Mouse (Mus musculus) CH12.LX (cell line): ENCODE measurements around the gene Pdap1. TPM values are rescaled to one million over a fixed set of nuclear protein-coding genes. Genes with fewer than 3 reads are reported as not detected.

Experiments used
- DNase-seq: peaks from one replicate; pipeline ENCODE4 v3.0.0-alpha.2; 2013; ENCODE audit errors: extremely low read depth
- H3K27ac ChIP-seq: 2 replicates; pipeline ENCODE4 v1.5.1; 2012; ENCODE audit warnings: low read depth, mild to moderate bottlenecking, control low read depth, moderate library complexity; ENCODE audit not compliant: insufficient read depth
- H3K27me3 ChIP-seq: replicated peaks from 2 replicates; pipeline ENCODE3; 2012; ENCODE audit warnings: inconsistent platforms
- H3K36me3 ChIP-seq, 2 experiments: replicated peaks in 1 of 2; 2 replicates each; pipeline versions ENCODE3 to v1.6.1; 2012; ENCODE audit warnings: inconsistent platforms in 1 of 2, low read length in 1 of 2, mild to moderate bottlenecking in 1 of 2, mixed read lengths in 1 of 2, moderate library complexity in 1 of 2; ENCODE audit not compliant: control insufficient read depth in 1 of 2, insufficient read depth in 1 of 2
- H3K4me1 ChIP-seq, 2 experiments: 2 replicates each; pipeline ENCODE4 v1.6.1; 2012; ENCODE audit warnings: inconsistent platforms in 1 of 2, moderate library complexity in 1 of 2; ENCODE audit not compliant: insufficient read depth in 2 of 2, control insufficient read depth in 1 of 2
- H3K4me2 ChIP-seq: 2 replicates; pipeline ENCODE4 v1.6.1; 2012; ENCODE audit warnings: low read depth, mild to moderate bottlenecking, control low read depth; ENCODE audit not compliant: poor library complexity, insufficient read depth, severe bottlenecking
- H3K4me3 ChIP-seq, 3 experiments: fragments of 150-350 bp in 1 of 3; sonication (generic) in 1 of 3; replicated peaks in 1 of 3; 2 replicates each; pipeline versions ENCODE3 to v1.5.1; 2011 to 2012; ENCODE audit warnings: low read depth in 2 of 3, low read length in 2 of 3, mild to moderate bottlenecking in 2 of 3, moderate library complexity in 2 of 3, control low read depth in 1 of 3, improper control_type of control experiment in 1 of 3, inconsistent platforms in 1 of 3, mixed read lengths in 1 of 3; ENCODE audit not compliant: poor library complexity in 1 of 3
- H3K79me2 ChIP-seq: replicated peaks from 2 replicates; pipeline ENCODE4 v1.6.1; 2012; ENCODE audit warnings: mild to moderate bottlenecking, moderate library complexity; ENCODE audit not compliant: control insufficient read depth, poor library complexity, insufficient read depth, severe bottlenecking; ENCODE audit errors: extremely low read depth
- H3K9ac ChIP-seq: 2 replicates; pipeline ENCODE4 v1.6.1; 2012; ENCODE audit warnings: low read depth, mild to moderate bottlenecking, control low read depth, moderate library complexity; ENCODE audit not compliant: insufficient read depth
- H3K9me3 ChIP-seq: replicated peaks from 2 replicates; pipeline ENCODE3; 2012; ENCODE audit warnings: low read length, inconsistent platforms, mixed read lengths
- BHLHE40 ChIP-seq: IDR thresholded peaks from 2 replicates; pipeline ENCODE4 v1.6.1; 2011; ENCODE audit warnings: mild to moderate bottlenecking, low read depth, low read length, improper control_type of control experiment
- CHD1 ChIP-seq: IDR thresholded peaks from 2 replicates; pipeline ENCODE4 v1.6.1; 2012; ENCODE audit warnings: low read depth, low read length, improper control_type of control experiment, inconsistent platforms
- CHD2 ChIP-seq: IDR thresholded peaks from 2 replicates; pipeline ENCODE4 v1.6.1; 2011; ENCODE audit warnings: low read length, improper control_type of control experiment
- CTCF ChIP-seq, 2 experiments: IDR thresholded peaks in 1 of 2; conservative IDR thresholded peaks in 1 of 2; 2 replicates each; pipeline ENCODE4 v1.5.1; 2011 to 2012; ENCODE audit warnings: low read depth in 2 of 2, low read length in 2 of 2, improper control_type of control experiment in 1 of 2, inconsistent platforms in 1 of 2, mild to moderate bottlenecking in 1 of 2, moderate library complexity in 1 of 2
- E2F4 ChIP-seq: IDR thresholded peaks from 2 replicates; pipeline ENCODE4 v1.6.1; 2011; ENCODE audit warnings: low read depth, low read length, improper control_type of control experiment; ENCODE audit not compliant: insufficient replicate concordance
- ELF1 ChIP-seq: IDR thresholded peaks from 2 replicates; pipeline ENCODE4 v1.6.1; 2014; ENCODE audit warnings: low read depth, mild to moderate bottlenecking, inconsistent platforms, low read length, improper control_type of control experiment
- EP300 ChIP-seq: IDR thresholded peaks from 2 replicates; pipeline ENCODE4 v1.6.1; 2011; ENCODE audit warnings: low read length, improper control_type of control experiment
- ETS1 ChIP-seq: conservative IDR thresholded peaks from 2 replicates; pipeline ENCODE4 v1.6.1; 2012; ENCODE audit warnings: low read depth, mild to moderate bottlenecking, inconsistent platforms, low read length, improper control_type of control experiment, moderate library complexity
- GABPA ChIP-seq: IDR thresholded peaks from 2 replicates; pipeline ENCODE4 v1.6.1; 2012; ENCODE audit warnings: low read depth, low read length, improper control_type of control experiment, inconsistent platforms; ENCODE audit not compliant: insufficient replicate concordance
- HCFC1 ChIP-seq: IDR thresholded peaks from 2 replicates; pipeline ENCODE4 v1.6.1; 2012; ENCODE audit warnings: low read depth, mild to moderate bottlenecking, inconsistent platforms, low read length, improper control_type of control experiment
- IRF4 ChIP-seq: IDR thresholded peaks from 2 replicates; pipeline ENCODE4 v1.6.1; 2014; ENCODE audit warnings: low read depth, mild to moderate bottlenecking, inconsistent platforms, low read length, improper control_type of control experiment
- JUN ChIP-seq: IDR thresholded peaks from 2 replicates; pipeline ENCODE4 v1.6.1; 2011; ENCODE audit warnings: low read depth, mild to moderate bottlenecking, low read length, improper control_type of control experiment, moderate library complexity; ENCODE audit not compliant: insufficient read depth
- JUND ChIP-seq: conservative IDR thresholded peaks from 2 replicates; pipeline ENCODE4 v1.6.1; 2011; ENCODE audit warnings: low read depth, low read length, improper control_type of control experiment
- KAT2A ChIP-seq: IDR thresholded peaks from 2 replicates; pipeline ENCODE4 v1.6.1; 2012; ENCODE audit warnings: low read length, improper control_type of control experiment, inconsistent platforms; ENCODE audit not compliant: insufficient replicate concordance
- MAFK ChIP-seq: IDR thresholded peaks from 2 replicates; pipeline ENCODE4 v1.6.1; 2011; ENCODE audit warnings: low read length, improper control_type of control experiment; ENCODE audit not compliant: insufficient replicate concordance
- MAX ChIP-seq: IDR thresholded peaks from 2 replicates; pipeline ENCODE4 v1.6.1; 2011; ENCODE audit warnings: low read length, improper control_type of control experiment
- MAZ ChIP-seq: IDR thresholded peaks from 2 replicates; pipeline ENCODE4 v1.6.1; 2012; ENCODE audit warnings: low read depth, mild to moderate bottlenecking, inconsistent platforms, low read length, improper control_type of control experiment, moderate library complexity
- MEF2A ChIP-seq: IDR thresholded peaks from 2 replicates; pipeline ENCODE4 v1.6.1; 2014; ENCODE audit warnings: low read depth, mild to moderate bottlenecking, inconsistent platforms, low read length, improper control_type of control experiment, borderline replicate concordance
- MXI1 ChIP-seq: IDR thresholded peaks from 2 replicates; pipeline ENCODE4 v1.6.1; 2011; ENCODE audit warnings: mild to moderate bottlenecking, low read depth, low read length, improper control_type of control experiment
- MYC ChIP-seq: IDR thresholded peaks from 2 replicates; pipeline ENCODE4 v1.6.1; 2011; ENCODE audit warnings: low read depth, mild to moderate bottlenecking, improper control_type of control experiment, low read length
- NELFE ChIP-seq: IDR thresholded peaks from 2 replicates; pipeline ENCODE4 v1.6.1; 2011; ENCODE audit warnings: low read depth, low read length, improper control_type of control experiment
- NRF1 ChIP-seq: IDR thresholded peaks from 2 replicates; pipeline ENCODE4 v1.6.1; 2014; ENCODE audit warnings: low read depth, mild to moderate bottlenecking, inconsistent platforms, low read length, improper control_type of control experiment, moderate library complexity
- PAX5 ChIP-seq: IDR thresholded peaks from 2 replicates; pipeline ENCODE4 v1.6.1; 2012; ENCODE audit warnings: low read length, inconsistent platforms, mixed read lengths
- POLR2A ChIP-seq: IDR thresholded peaks from 2 replicates; pipeline ENCODE4 v1.6.1; 2011; ENCODE audit warnings: low read depth, mild to moderate bottlenecking, improper control_type of control experiment, low read length
- POLR2AphosphoS2 ChIP-seq: IDR thresholded peaks from 2 replicates; pipeline ENCODE4 v1.6.1; 2011; ENCODE audit warnings: low read depth, low read length, improper control_type of control experiment
- RAD21 ChIP-seq: IDR thresholded peaks from 2 replicates; pipeline ENCODE4 v1.6.1; 2011; ENCODE audit warnings: low read depth, mild to moderate bottlenecking, low read length, improper control_type of control experiment, moderate library complexity
- RCOR1 ChIP-seq: conservative IDR thresholded peaks from 2 replicates; pipeline ENCODE4 v1.6.1; 2012; ENCODE audit warnings: low read depth, mild to moderate bottlenecking, inconsistent platforms, low read length, improper control_type of control experiment
- SIN3A ChIP-seq: IDR thresholded peaks from 2 replicates; pipeline ENCODE4 v1.6.1; 2012; ENCODE audit warnings: low read length, improper control_type of control experiment, inconsistent platforms
- SMC3 ChIP-seq: IDR thresholded peaks from 2 replicates; pipeline ENCODE4 v1.6.1; 2011; ENCODE audit warnings: low read depth, low read length, improper control_type of control experiment
- TBP ChIP-seq: conservative IDR thresholded peaks from 2 replicates; pipeline ENCODE4 v1.6.1; 2011; ENCODE audit warnings: low read depth, low read length, improper control_type of control experiment
- TCF12 ChIP-seq: IDR thresholded peaks from 2 replicates; pipeline ENCODE4 v1.6.1; 2014; ENCODE audit warnings: low read depth, mild to moderate bottlenecking, inconsistent platforms, low read length, improper control_type of control experiment
- UBTF ChIP-seq: IDR thresholded peaks from 2 replicates; pipeline ENCODE4 v1.6.1; 2012; ENCODE audit warnings: low read depth, mild to moderate bottlenecking, inconsistent platforms, low read length, improper control_type of control experiment, moderate library complexity
- USF1 ChIP-seq: IDR thresholded peaks from 2 replicates; pipeline ENCODE4 v1.6.1; 2014; ENCODE audit warnings: low read depth, mild to moderate bottlenecking, inconsistent platforms, low read length, improper control_type of control experiment
- USF2 ChIP-seq: conservative IDR thresholded peaks from 2 replicates; pipeline ENCODE4 v1.6.1; 2011; ENCODE audit warnings: low read depth, low read length, improper control_type of control experiment
- ZC3H11A ChIP-seq: IDR thresholded peaks from 2 replicates; pipeline ENCODE4 v1.6.1; 2012; ENCODE audit warnings: low read depth, mild to moderate bottlenecking, inconsistent platforms, low read length, improper control_type of control experiment
- ZKSCAN1 ChIP-seq: IDR thresholded peaks from 2 replicates; pipeline ENCODE4 v1.6.1; 2012; ENCODE audit warnings: low read depth, inconsistent platforms, low read length, improper control_type of control experiment, borderline replicate concordance
- ZMIZ1 ChIP-seq: IDR thresholded peaks from 2 replicates; pipeline ENCODE4 v1.6.1; 2012; ENCODE audit warnings: low read depth, mild to moderate bottlenecking, inconsistent platforms, low read length, improper control_type of control experiment
- ZNF384 ChIP-seq: IDR thresholded peaks from 2 replicates; pipeline ENCODE4 v1.6.1; 2012; ENCODE audit warnings: low read depth, low read length, improper control_type of control experiment, inconsistent platforms
- dilution Hi-C: fragments of 300-500 bp; cut with MboI; formaldehyde crosslinking; loops from 2 replicates; pipeline ENCODE4 v1.14.3; 2020; ENCODE audit warnings: low sequenced_read_pairs; ENCODE audit not compliant: extremely low pct_unique_long_range_greater_than_20kb, extremely low pct_ligation_motif_present
- in situ Hi-C: fragments of 300-500 bp; cut with MboI; formaldehyde crosslinking; loops from 3 replicates; pipeline ENCODE4 v1.14.3; 2019; ENCODE audit warnings: low sequenced_read_pairs, low pct_ligation_motif_present, low pct_unique_long_range_greater_than_20kb, mixed read lengths
- polyA plus RNA-seq: library from polyadenylated mRNA; unstranded; fragments of >175 nt; gene quantifications from 2 replicates; pipeline ENCODE4 v1.2.1, GENCODE M21; 2012; ENCODE audit warnings: low read depth; ENCODE audit not compliant: insufficient read length
- total RNA-seq, 2 experiments: library from RNA; depleted of rRNA; stranded (reverse); fragments of 300-350 nt in 1 of 2; fragments of >200 nt in 1 of 2; gene quantifications; 2 replicates each; pipeline ENCODE4 v1.2.3; 2012 to 2014

Gene Pdap1
- total and polyA plus RNA-seq, 3 experiments, result 58.9 to 267 (median 86.7) TPM

- dilution Hi-C loops, result no loop called here
- in situ Hi-C loops, result no loop called here
- peak; percentile 98 for DNase-seq
- H3K9me3 ChIP-seq, result no peaks in the 10 kb centered on the region
- TF ChIP-seq POLR2AphosphoS2, result peak; percentile 64; the same call in 1 of the 2 replicates
- peak; percentile 66 for TF ChIP-seq ELF1
- TF ChIP-seq MYC, result no peak
- TF ChIP-seq ZNF384, result peak; percentile 67
- no peak for TF ChIP-seq RCOR1
- peak; percentile 94 for TF ChIP-seq NRF1
- TF ChIP-seq USF2, result no peak
- peak; percentile 61; the same call in 1 of the 2 replicates for TF ChIP-seq GABPA
- TF ChIP-seq RAD21, result no peak
- peak; percentile 94 for TF ChIP-seq POLR2A
- TF ChIP-seq HCFC1, result peak; percentile 94
- TF ChIP-seq ZC3H11A, result no peak
- TF ChIP-seq E2F4, result no peak
- no peak for TF ChIP-seq JUN
- no peak for TF ChIP-seq USF1
- peak; percentile 86 for TF ChIP-seq MEF2A
- peak; percentile 83 for TF ChIP-seq NELFE
- TF ChIP-seq MXI1, result peak; percentile 86
- TF ChIP-seq ZKSCAN1, result no peak
- no peak for TF ChIP-seq CTCF (conservative IDR thresholded peaks at IDR 0.05 in 1 of 2, IDR thresholded peaks at IDR 0.05 in 1 of 2; ENCODE audit: low read depth in 2 of 2, low read length in 2 of 2)
- TF ChIP-seq ZMIZ1, result peak; percentile 68; the same call in 1 of the 2 replicates
- no peak for TF ChIP-seq JUND
- no peak for TF ChIP-seq MAFK
- no peak; the same call in 1 of the 2 replicates for TF ChIP-seq MAZ
- TF ChIP-seq SIN3A, result peak; percentile 100
- TF ChIP-seq TCF12, result peak; percentile 82
- TF ChIP-seq PAX5, result no peak
- TF ChIP-seq EP300, result no peak
- no peak for TF ChIP-seq CHD1
- no peak; the same call in 1 of the 2 replicates for TF ChIP-seq ETS1
- TF ChIP-seq KAT2A, result peak; percentile 87; the same call in 1 of the 2 replicates
- no peak for TF ChIP-seq MAX
- TF ChIP-seq SMC3, result no peak
- peak; percentile 94 for TF ChIP-seq IRF4
- no peak; the same call in 1 of the 2 replicates for TF ChIP-seq BHLHE40
- TF ChIP-seq TBP, result peak; percentile 69; the same call in 1 of the 2 replicates
- TF ChIP-seq CHD2, result no peak; the same call in 1 of the 2 replicates
- TF ChIP-seq UBTF, result peak; percentile 36; the same call in 1 of the 2 replicates
- TF ChIP-seq, all 38 proteins: peak for 17
- H3K36me3 ChIP-seq, result peaks cover 32 to 53% of the 10 kb centered on the region in 2 experiments
- no peaks in the 10 kb centered on the region for H3K27me3 ChIP-seq
- peak within 1 kb of the TSS; percentile 91 for H3K9ac ChIP-seq
- peak within 1 kb of the TSS; percentile 45 for H3K27ac ChIP-seq
- H3K4me2 ChIP-seq, result peak within 1 kb of the TSS; percentile 84
- H3K4me1 ChIP-seq, result peaks cover 4 to 21% of the 10 kb centered on the region in 2 experiments
- peak within 1 kb of the TSS; percentile 81 to 94 (median 90) for H3K4me3 ChIP-seq
- peaks cover 42% of the 10 kb centered on the region for H3K79me2 ChIP-seq
These were observed 26.7 kb upstream of the Pdap1 start, which contains the start of the genes Ptcd1 and Cpsf4 for GRCm38 (mm10) chr5:145166536-145167305. TSS of gene Ptcd1 (minus strand) at chr5:145167108. TSS of gene Cpsf4 (plus strand) at chr5:145167213.
